31 mouse cellular contexts compared by ENCODE assay signal in genomic region chr3:152917579-152917978, GRCm38 (mm10).
DNase-seq lines count a peak whose midpoint lies in the region; ATAC-seq lines count a peak whose summit lies in the region.
"Had no signal": no experiment of that assay in that cellular context is flagged by ENCODE, and none has a peak within 500 bp of the region (broad histone marks: within the 10 kb centered on the region; RNA-seq: fewer than 3 reads in every experiment).

No protein-coding gene starts in this region.

- no peak overlapping the region for H3K9ac ChIP-seq in midbrain, embryonic 15.5 days
- no peak overlapping the region for H3K9ac ChIP-seq in midbrain, embryonic 14.5 days (replicated peaks; ENCODE audit: low read length)
- H3K9ac ChIP-seq: heart, embryonic 13.5 days; hindbrain, embryonic 15.5 days; intestine, embryonic 15.5 days; liver, embryonic 12.5 days; liver, postnatal 0 days had no signal

- H3K36me3 ChIP-seq in midbrain, embryonic 15.5 days (replicated peaks): no peaks in the 10 kb centered on the region
- no peaks in the 10 kb centered on the region for H3K36me3 ChIP-seq in midbrain, embryonic 14.5 days (ENCODE audit: control insufficient read depth, insufficient read depth, low read length)
- H3K36me3 ChIP-seq: G1E; heart, embryonic 13.5 days; hindbrain, embryonic 10.5 days; hindbrain, embryonic 15.5 days; intestine, embryonic 15.5 days; liver, embryonic 12.5 days had no signal

- intact Hi-C loops in left cerebral cortex, postnatal 14 days (cut with DNase I): no loop called here

- no peaks in the 10 kb centered on the region for H3K4me1 ChIP-seq in midbrain, embryonic 15.5 days
- H3K4me1 ChIP-seq in midbrain, embryonic 14.5 days (ENCODE audit: control insufficient read depth, insufficient read depth, low read length): no peaks in the 10 kb centered on the region
- H3K4me1 ChIP-seq: hindbrain, embryonic 10.5 days; hindbrain, embryonic 15.5 days; intestine, embryonic 15.5 days had no signal

- 76% methylated on average over 8 of the region's 8 CpGs for WGBS in midbrain, embryonic 15.5 days
- 82% methylated on average over 8 of the region's 8 CpGs for WGBS in midbrain, embryonic 14.5 days

- H3K4me2 ChIP-seq in midbrain, embryonic 15.5 days: no peak overlapping the region
- H3K4me2 ChIP-seq in midbrain, embryonic 14.5 days (ENCODE audit: low read length): no peak overlapping the region
- H3K4me2 ChIP-seq: heart, embryonic 13.5 days; hindbrain, embryonic 15.5 days; intestine, embryonic 15.5 days; liver, embryonic 12.5 days had no signal

- no peak overlapping the region for H3K4me3 ChIP-seq in midbrain, embryonic 15.5 days
- H3K4me3 ChIP-seq in midbrain, embryonic 14.5 days (replicated peaks; ENCODE audit: low read depth, low read length): no peak overlapping the region
- H3K4me3 ChIP-seq: erythroblast, embryonic 14.5 days; heart, embryonic 13.5 days; hindbrain, embryonic 10.5 days; hindbrain, embryonic 15.5 days; intestine, embryonic 15.5 days; left cerebral cortex, adult 2 months; liver, embryonic 12.5 days had no signal

- no peak for DNase-seq in midbrain, embryonic 14.5 days
- peak; percentile 36 for DNase-seq in thymus, postnatal 4 days
- DNase-seq in thymus, postnatal 10 days (ENCODE audit: low spot score in 2 of 2): no peak
- peak; percentile 80 for DNase-seq in naive thymus-derived CD4-positive, alpha-beta T cell, adult 2 months (ENCODE audit: low read depth)
- DNase-seq in left cerebral cortex, postnatal 14 days (ENCODE audit: low spot score in 2 of 2): no peak
- DNase-seq in neural tube, embryonic 10.5 days (ENCODE audit: extremely low spot score, low spot score): no peak
- DNase-seq: adrenal gland, postnatal 36 days; cerebellum, adult 18-20 months; cerebellum, postnatal 10 days; gastrocnemius, postnatal 10 days; heart, postnatal 14 days; kidney, adult 2 months; kidney, postnatal 4 days; left cerebral cortex, postnatal 4 days; liver, postnatal 0 days; lung, postnatal 4 days; right cerebral cortex, postnatal 25 days; spleen, adult 18-20 months had no signal

- ATAC-seq in midbrain, embryonic 15.5 days (replicated peaks): no peak
- ATAC-seq in midbrain, embryonic 14.5 days (ENCODE audit: low FRiP score, low TSS enrichment): no peak
- ATAC-seq in activated CD4-positive, CD25-positive, alpha-beta regulatory T cell, adult 4 months: peak; percentile 73
- ATAC-seq: forebrain, embryonic 16.5 days; intestine, embryonic 15.5 days; liver, embryonic 12.5 days; liver, postnatal 0 days; lung, postnatal 0 days; Patski had no signal

- 0 out of 2 replicates have a peak overlapping the region, but pooled peaks have one; percentile 26 for H3K27ac ChIP-seq in midbrain, embryonic 15.5 days
- H3K27ac ChIP-seq in midbrain, embryonic 14.5 days (replicated peaks; ENCODE audit: low read depth, low read length): no peak overlapping the region
- H3K27ac ChIP-seq: heart, embryonic 13.5 days; hindbrain, embryonic 10.5 days; hindbrain, embryonic 15.5 days; intestine, embryonic 15.5 days; left cerebral cortex, adult 2 months; liver, embryonic 12.5 days had no signal

- no peaks in the 10 kb centered on the region for H3K27me3 ChIP-seq in midbrain, embryonic 15.5 days (replicated peaks)
- H3K27me3 ChIP-seq in midbrain, embryonic 14.5 days (ENCODE audit: control insufficient read depth, insufficient read depth, low read length): no peaks in the 10 kb centered on the region
- H3K27me3 ChIP-seq: heart, embryonic 13.5 days; hindbrain, embryonic 15.5 days; intestine, embryonic 15.5 days; Patski had no signal

- H3K9me3 ChIP-seq in midbrain, embryonic 15.5 days: no peaks in the 10 kb centered on the region
- H3K9me3 ChIP-seq in midbrain, embryonic 14.5 days (ENCODE audit: control insufficient read depth, low read length): no peaks in the 10 kb centered on the region
- H3K9me3 ChIP-seq: G1E; hindbrain, embryonic 10.5 days; hindbrain, embryonic 15.5 days; intestine, embryonic 15.5 days; liver, embryonic 12.5 days had no signal

Comparison
In these comparisons a context has a peak if more than half of its experiments do, and no peak if none do; other contexts are left out.
1. DNase-seq: peak in thymus, postnatal 4 days (single experiment) and naive thymus-derived CD4-positive, alpha-beta T cell, adult 2 months (single experiment); none in midbrain, embryonic 14.5 days (single experiment), thymus, postnatal 10 days (0 of 2), left cerebral cortex, postnatal 14 days (0 of 2) and neural tube, embryonic 10.5 days (single experiment).